Mouse (Mus musculus) stomach, postnatal 0 days (tissue): ENCODE measurements around the gene Mad1l1.

Experiments used
- CTCF ChIP-seq: IDR thresholded peaks from 2 replicates; pipeline ENCODE4 v1.5.1; 2016; ENCODE audit warnings: antibody characterized with exemption, low read depth, mild to moderate bottlenecking, moderate library complexity
- EP300 ChIP-seq: optimal IDR thresholded peaks from 2 replicates; pipeline ENCODE3; 2016; ENCODE audit warnings: antibody characterized with exemption

DNA sequence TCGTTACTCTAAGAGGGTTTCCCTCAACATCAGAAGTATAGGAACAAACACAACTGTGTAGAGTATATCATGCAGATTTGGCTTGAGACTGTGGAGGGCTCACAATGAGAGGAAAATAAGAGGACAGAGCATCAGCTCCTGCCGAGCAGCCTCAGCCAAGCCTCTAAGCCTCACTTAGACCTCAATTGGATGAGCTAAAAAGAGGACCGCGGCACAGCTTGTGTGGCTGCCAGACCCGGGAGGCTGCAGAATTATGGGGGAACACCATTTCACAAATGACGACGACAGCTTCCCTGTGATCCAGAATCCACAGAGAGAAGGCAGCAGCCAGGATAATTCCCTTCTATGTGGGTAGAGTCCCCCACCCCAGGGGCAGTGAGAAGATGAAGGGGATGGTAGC, 138.0 kb downstream of the Mad1l1 start:
- TF ChIP-seq CTCF (no peak), EP300 (no peak)
